Mouse (Mus musculus): Measurements from ENCODE around the gene Pet100. TPM values are rescaled to one million over a fixed set of nuclear protein-coding genes. Genes with fewer than 3 reads are reported as not detected.

Gene Pet100
- polyA plus RNA-seq (2014; fragmentation: Illumina TruSeq; extraction: RNeasy Lipid Tissue Mini Kit (QIAGEN cat#74804); ENCODE audit: low read depth, low replicate concordance) = 17.8 TPM

GRCm38 (mm10) chr8:3621199-3621970 is at the start of gene Pet100, which contains the start of gene Xab2:
Pet100 (plus strand) TSS chr8:3621548.
Xab2 (minus strand) TSS chr8:3621316.

GRCm38 (mm10) chr8:3586993-3587390 is 34.4 kb upstream of the Pet100 start, which contains the start of gene Camsap3:
Camsap3 (plus strand) TSS chr8:3587293.

GRCm38 (mm10) chr8:3625445-3625844 is 4.1 kb downstream of the Pet100 start, which contains the start of gene Pcp2:
Pcp2 (minus strand) TSS chr8:3625545.

GRCm38 (mm10) chr8:3630647-3631477 is 9.5 kb downstream of the Pet100 start, which contains the start of gene Stxbp2:
Stxbp2 (plus strand) TSS chr8:3630955.

GRCm38 (mm10) chr8:3655526-3655925 is 34.2 kb downstream of the Pet100 start, which contains the start of gene Retn:
Retn (plus strand) TSS chr8:3655770.

GRCm38 (mm10) chr8:3665507-3665906 is 44.2 kb downstream of the Pet100 start, which contains the start of gene Mcemp1:
Mcemp1 (plus strand) TSS chr8:3665754.

GRCm38 (mm10) chr8:3671980-3672491 is 50.7 kb downstream of the Pet100 start, which contains the start of gene Fcor:
Fcor (minus strand) TSS chr8:3672362.

Other genes starting within 250 kb of the Pet100 start
- 7.4 TPM for gene Arhgef18, start 228.5 kb upstream of the Pet100 start, polyA plus RNA-seq (2014; fragmentation: Illumina TruSeq; extraction: RNeasy Lipid Tissue Mini Kit (QIAGEN cat#74804); ENCODE audit: low read depth, low replicate concordance)
- 0.85 TPM for gene Pex11g, start 153.9 kb upstream of the Pet100 start, polyA plus RNA-seq (2014; fragmentation: Illumina TruSeq; extraction: RNeasy Lipid Tissue Mini Kit (QIAGEN cat#74804); ENCODE audit: low read depth, low replicate concordance)
- gene Tex45, start 150.7 kb upstream of the Pet100 start, polyA plus RNA-seq (2014; fragmentation: Illumina TruSeq; extraction: RNeasy Lipid Tissue Mini Kit (QIAGEN cat#74804); ENCODE audit: low read depth, low replicate concordance) = not detected
- gene Zfp358, start 128.4 kb upstream of the Pet100 start, polyA plus RNA-seq (2014; fragmentation: Illumina TruSeq; extraction: RNeasy Lipid Tissue Mini Kit (QIAGEN cat#74804); ENCODE audit: low read depth, low replicate concordance) = 2.6 TPM
- gene Mcoln1, start 121.1 kb upstream of the Pet100 start, polyA plus RNA-seq (2014; fragmentation: Illumina TruSeq; extraction: RNeasy Lipid Tissue Mini Kit (QIAGEN cat#74804); ENCODE audit: low read depth, low replicate concordance) = 27.1 TPM
- 17.3 TPM for gene Pnpla6, start 106.2 kb upstream of the Pet100 start, polyA plus RNA-seq (2014; fragmentation: Illumina TruSeq; extraction: RNeasy Lipid Tissue Mini Kit (QIAGEN cat#74804); ENCODE audit: low read depth, low replicate concordance)
- 2.2 TPM for gene C330021F23Rik, start 53.6 kb upstream of the Pet100 start, polyA plus RNA-seq (2014; fragmentation: Illumina TruSeq; extraction: RNeasy Lipid Tissue Mini Kit (QIAGEN cat#74804); ENCODE audit: low read depth, low replicate concordance)
- gene Camsap3, start 34.3 kb upstream of the Pet100 start, polyA plus RNA-seq (2014; fragmentation: Illumina TruSeq; extraction: RNeasy Lipid Tissue Mini Kit (QIAGEN cat#74804); ENCODE audit: low read depth, low replicate concordance) = 6.7 TPM
- 0.50 TPM for gene Xab2, start 232 bp upstream of the Pet100 start, polyA plus RNA-seq (2014; fragmentation: Illumina TruSeq; extraction: RNeasy Lipid Tissue Mini Kit (QIAGEN cat#74804); ENCODE audit: low read depth, low replicate concordance)
- not detected for gene Pcp2, start 4.0 kb downstream of the Pet100 start, polyA plus RNA-seq (2014; fragmentation: Illumina TruSeq; extraction: RNeasy Lipid Tissue Mini Kit (QIAGEN cat#74804); ENCODE audit: low read depth, low replicate concordance)
- 69.0 TPM for gene Stxbp2, start 9.4 kb downstream of the Pet100 start, polyA plus RNA-seq (2014; fragmentation: Illumina TruSeq; extraction: RNeasy Lipid Tissue Mini Kit (QIAGEN cat#74804); ENCODE audit: low read depth, low replicate concordance)
- 7.4 TPM for gene Retn, start 34.2 kb downstream of the Pet100 start, polyA plus RNA-seq (2014; fragmentation: Illumina TruSeq; extraction: RNeasy Lipid Tissue Mini Kit (QIAGEN cat#74804); ENCODE audit: low read depth, low replicate concordance)
- gene Mcemp1, start 44.2 kb downstream of the Pet100 start, polyA plus RNA-seq (2014; fragmentation: Illumina TruSeq; extraction: RNeasy Lipid Tissue Mini Kit (QIAGEN cat#74804); ENCODE audit: low read depth, low replicate concordance) = 0.60 TPM
- not detected for gene Fcor, start 50.8 kb downstream of the Pet100 start, polyA plus RNA-seq (2014; fragmentation: Illumina TruSeq; extraction: RNeasy Lipid Tissue Mini Kit (QIAGEN cat#74804); ENCODE audit: low read depth, low replicate concordance)
- gene Trappc5, start 54.8 kb downstream of the Pet100 start, polyA plus RNA-seq (2014; fragmentation: Illumina TruSeq; extraction: RNeasy Lipid Tissue Mini Kit (QIAGEN cat#74804); ENCODE audit: low read depth, low replicate concordance) = 7.8 TPM
- gene Fcer2a, start 72.6 kb downstream of the Pet100 start, polyA plus RNA-seq (2014; fragmentation: Illumina TruSeq; extraction: RNeasy Lipid Tissue Mini Kit (QIAGEN cat#74804); ENCODE audit: low read depth, low replicate concordance) = 5.3 TPM
- gene Clec4g, start 99.1 kb downstream of the Pet100 start, polyA plus RNA-seq (2014; fragmentation: Illumina TruSeq; extraction: RNeasy Lipid Tissue Mini Kit (QIAGEN cat#74804); ENCODE audit: low read depth, low replicate concordance) = not detected
- gene Cd209a, start 127.4 kb downstream of the Pet100 start, polyA plus RNA-seq (2014; fragmentation: Illumina TruSeq; extraction: RNeasy Lipid Tissue Mini Kit (QIAGEN cat#74804); ENCODE audit: low read depth, low replicate concordance) = 4.4 TPM
- gene Cd209e, start 232.8 kb downstream of the Pet100 start, polyA plus RNA-seq (2014; fragmentation: Illumina TruSeq; extraction: RNeasy Lipid Tissue Mini Kit (QIAGEN cat#74804); ENCODE audit: low read depth, low replicate concordance) = 0.47 TPM

All from sigmoid colon, adult 10 weeks (tissue).